Mouse (Mus musculus): Measurements from ENCODE around the gene Sox5. TPM values are rescaled to one million over a fixed set of nuclear protein-coding genes. Genes with fewer than 3 reads are reported as not detected.

Sox5 gene
- polyA plus RNA-seq, 1 experiment from 2014 or later: 61.5 TPM

DNA sequence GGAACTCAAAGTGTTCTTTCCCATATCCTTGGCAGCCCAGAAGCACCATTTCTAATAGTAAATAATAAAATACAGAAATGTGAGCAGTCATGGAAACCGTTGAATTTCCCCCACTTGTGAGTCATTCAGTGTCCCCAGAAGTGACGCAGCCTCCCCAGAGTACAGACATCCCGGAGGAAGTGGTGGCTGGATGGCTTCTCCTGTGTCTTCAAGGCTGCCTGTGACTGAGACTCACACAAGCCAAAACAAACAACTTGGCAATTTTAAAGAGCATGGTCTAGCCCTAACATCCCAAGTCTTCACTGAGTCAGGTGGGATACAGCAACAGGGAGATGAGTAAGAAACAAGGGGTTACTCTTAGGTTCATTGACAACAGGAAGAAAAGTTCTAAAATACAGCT lies 511.5 kb downstream of the Sox5 start:
- Histone ChIP-seq H3K36me3 (ENCODE audit: control insufficient read depth, insufficient read depth, low read length) (no peaks in the 10 kb centered on the region), H3K27ac (ENCODE audit: low read depth, low read length) (no peak overlapping the region), H3K9me3 (ENCODE audit: control insufficient read depth, low read length) (no peaks in the 10 kb centered on the region), H3K9ac (ENCODE audit: low read length) (no peak overlapping the region), H3K4me3 (ENCODE audit: low read depth, low read length) (no peak overlapping the region), H3K4me2 (ENCODE audit: low read depth, low read length, severe bottlenecking) (no peak overlapping the region), H3K27me3 (ENCODE audit: control insufficient read depth, insufficient read depth, low read length) (no peaks in the 10 kb centered on the region), H3K4me1 (replicated peaks; ENCODE audit: control insufficient read depth, insufficient read depth, low read length) (no peaks in the 10 kb centered on the region; the same call in 1 of the 2 replicates)
- no peak for DNase-seq (ENCODE audit: low spot score)
- ATAC-seq (replicated peaks; ENCODE audit: low FRiP score): no peak
- 91% methylated on average over 3 of the region's 3 CpGs for WGBS

DNA sequence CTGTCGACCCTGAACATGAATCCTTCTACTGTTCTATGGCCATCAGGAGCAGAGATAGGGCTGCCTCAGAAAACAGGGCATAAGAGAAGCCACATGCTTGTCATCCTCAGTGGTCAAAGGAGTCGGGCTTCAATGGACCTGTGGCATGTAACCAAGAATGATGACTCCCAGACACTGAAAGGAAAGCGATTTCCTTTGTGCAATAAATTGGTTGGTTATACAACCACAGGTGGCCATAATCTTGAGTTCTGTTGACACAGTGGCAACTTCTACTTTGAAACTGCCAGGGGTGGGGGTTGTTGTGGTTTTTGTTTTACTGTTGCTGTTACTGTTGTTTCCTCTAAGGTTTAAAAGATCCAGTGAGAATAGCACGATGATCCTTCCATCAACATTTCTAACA lies 512.1 kb downstream of the Sox5 start:
- DNase-seq (ENCODE audit: low spot score) (no peak), ATAC-seq (replicated peaks; ENCODE audit: low FRiP score) (no peak)
- no peaks in the 10 kb centered on the region for H3K27me3 ChIP-seq (ENCODE audit: control insufficient read depth, insufficient read depth, low read length)
- peaks cover 2% of the 10 kb centered on the region for H3K4me1 ChIP-seq (replicated peaks; ENCODE audit: control insufficient read depth, insufficient read depth, low read length)
- 84% methylated on average over 4 of the region's 4 CpGs for WGBS
- H3K4me2 ChIP-seq (ENCODE audit: low read depth, low read length, severe bottlenecking): no peak overlapping the region
- no peak overlapping the region for H3K9ac ChIP-seq (ENCODE audit: low read length)
- no peak overlapping the region for H3K4me3 ChIP-seq (ENCODE audit: low read depth, low read length)
- H3K27ac ChIP-seq (ENCODE audit: low read depth, low read length): no peak overlapping the region
- H3K36me3 ChIP-seq (ENCODE audit: control insufficient read depth, insufficient read depth, low read length): no peaks in the 10 kb centered on the region
- H3K9me3 ChIP-seq (ENCODE audit: control insufficient read depth, low read length): no peaks in the 10 kb centered on the region

DNA sequence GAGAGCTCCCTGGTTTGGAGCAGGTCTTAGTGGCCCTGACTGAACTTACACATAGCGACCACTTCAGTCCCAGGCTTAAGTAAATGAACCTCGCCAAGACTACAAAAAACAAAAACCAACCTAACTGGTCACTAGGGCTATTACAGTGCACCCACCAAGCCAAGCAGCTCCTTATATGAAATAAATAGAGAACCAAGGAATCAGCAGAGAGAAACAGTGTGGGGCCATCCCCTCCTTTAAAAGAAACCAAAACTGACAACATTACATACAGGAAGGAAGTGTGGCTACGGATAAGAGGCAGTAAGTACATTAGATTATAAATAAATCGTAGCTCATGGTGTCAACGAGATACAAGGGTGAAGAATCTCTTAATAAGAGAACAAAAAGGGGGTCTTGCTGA lies 516.0 kb downstream of the Sox5 start:
- H3K27me3 ChIP-seq (ENCODE audit: control insufficient read depth, insufficient read depth, low read length): no peaks in the 10 kb centered on the region
- H3K9ac ChIP-seq (ENCODE audit: low read length): no peak overlapping the region
- no peak overlapping the region for H3K27ac ChIP-seq (ENCODE audit: low read depth, low read length)
- H3K36me3 ChIP-seq (ENCODE audit: control insufficient read depth, insufficient read depth, low read length): no peaks in the 10 kb centered on the region
- DNase-seq (ENCODE audit: low spot score) (no peak), ATAC-seq (replicated peaks; ENCODE audit: low FRiP score) (no peak)
- H3K4me1 ChIP-seq (replicated peaks; ENCODE audit: control insufficient read depth, insufficient read depth, low read length): peaks cover 8% of the 10 kb centered on the region
- H3K4me2 ChIP-seq (ENCODE audit: low read depth, low read length, severe bottlenecking): no peak overlapping the region
- H3K9me3 ChIP-seq (ENCODE audit: control insufficient read depth, low read length): no peaks in the 10 kb centered on the region
- no peak overlapping the region for H3K4me3 ChIP-seq (ENCODE audit: low read depth, low read length)
- 93% methylated on average over 5 of the region's 5 CpGs for WGBS

DNA sequence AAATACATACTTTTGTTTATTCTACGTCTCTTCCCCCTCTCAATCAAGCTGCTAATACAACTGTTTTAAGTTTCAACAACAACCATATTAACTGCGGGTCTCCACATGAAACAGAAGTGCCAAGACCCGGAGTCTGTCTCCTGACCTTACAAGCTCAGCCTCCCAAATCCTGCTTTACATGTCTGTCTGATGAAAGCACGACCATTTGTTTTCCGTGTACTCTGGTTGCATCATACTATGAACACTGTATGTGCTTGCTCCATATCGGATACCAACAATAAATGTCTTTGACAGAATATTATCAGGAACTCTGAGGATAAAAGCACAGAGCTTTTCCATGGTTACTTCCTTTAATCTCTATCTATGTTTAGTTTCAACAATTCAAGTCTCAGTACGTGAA lies 516.8 kb downstream of the Sox5 start:
- WGBS: 83% methylated on average over 7 of the region's 7 CpGs
- ATAC-seq (replicated peaks; ENCODE audit: low FRiP score): no peak
- DNase-seq (ENCODE audit: low spot score): no peak
- H3K9ac ChIP-seq (ENCODE audit: low read length): no peak overlapping the region
- peaks cover 8% of the 10 kb centered on the region for H3K4me1 ChIP-seq (replicated peaks; ENCODE audit: control insufficient read depth, insufficient read depth, low read length)
- no peak overlapping the region for H3K4me2 ChIP-seq (ENCODE audit: low read depth, low read length, severe bottlenecking)
- no peaks in the 10 kb centered on the region for H3K27me3 ChIP-seq (ENCODE audit: control insufficient read depth, insufficient read depth, low read length)
- no peaks in the 10 kb centered on the region for H3K36me3 ChIP-seq (ENCODE audit: control insufficient read depth, insufficient read depth, low read length)
- no peak overlapping the region for H3K4me3 ChIP-seq (ENCODE audit: low read depth, low read length)
- H3K27ac ChIP-seq (ENCODE audit: low read depth, low read length): no peak overlapping the region
- H3K9me3 ChIP-seq (ENCODE audit: control insufficient read depth, low read length): no peaks in the 10 kb centered on the region

DNA sequence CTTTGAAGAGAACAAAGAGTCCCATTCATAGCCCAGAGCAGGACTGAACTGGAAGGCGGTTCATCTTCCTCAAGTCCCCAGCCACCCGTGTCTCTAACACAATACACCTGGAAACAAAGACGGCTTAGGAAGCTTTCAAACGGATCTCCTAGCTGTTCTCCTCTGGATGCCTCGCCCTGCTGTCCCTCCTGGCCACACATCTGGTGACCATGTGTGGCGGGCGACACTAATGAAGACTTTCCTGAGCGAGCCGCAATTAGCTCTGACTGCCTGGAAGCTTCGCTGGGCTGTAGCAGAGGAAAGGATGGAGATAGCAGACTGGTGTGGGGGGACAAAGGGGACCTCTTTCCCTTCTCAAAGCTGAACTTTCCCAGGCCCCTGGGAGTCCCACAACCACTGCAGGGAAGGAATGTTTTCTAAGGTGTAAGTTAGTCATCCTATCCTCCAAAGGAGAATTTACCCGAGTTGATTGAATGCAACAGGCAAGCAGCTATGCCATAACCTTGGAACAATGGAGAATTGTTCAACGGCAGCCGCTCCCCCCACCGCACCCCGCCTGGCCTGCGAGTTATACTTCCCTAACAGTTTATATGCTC lies 517.4 kb downstream of the Sox5 start:
- H3K9me3 ChIP-seq (ENCODE audit: control insufficient read depth, low read length): no peaks in the 10 kb centered on the region
- H3K4me2 ChIP-seq (ENCODE audit: low read depth, low read length, severe bottlenecking): 0 out of 2 replicates have a peak overlapping the region, but pooled peaks have one; percentile 8
- H3K27ac ChIP-seq (ENCODE audit: low read depth, low read length): 0 out of 2 replicates have a peak overlapping the region, but pooled peaks have one; percentile 15
- no peaks in the 10 kb centered on the region for H3K27me3 ChIP-seq (ENCODE audit: control insufficient read depth, insufficient read depth, low read length)
- DNase-seq (ENCODE audit: low spot score) (peak; percentile 70), ATAC-seq (replicated peaks; ENCODE audit: low FRiP score) (no peak)
- 26% methylated on average over 16 of the region's 16 CpGs for WGBS
- peak overlapping the region; percentile 29; the same call in 1 of the 2 replicates for H3K9ac ChIP-seq (ENCODE audit: low read length)
- H3K4me3 ChIP-seq (ENCODE audit: low read depth, low read length): no peak overlapping the region
- H3K36me3 ChIP-seq (ENCODE audit: control insufficient read depth, insufficient read depth, low read length): no peaks in the 10 kb centered on the region
- H3K4me1 ChIP-seq (replicated peaks; ENCODE audit: control insufficient read depth, insufficient read depth, low read length): peaks cover 8% of the 10 kb centered on the region

DNA sequence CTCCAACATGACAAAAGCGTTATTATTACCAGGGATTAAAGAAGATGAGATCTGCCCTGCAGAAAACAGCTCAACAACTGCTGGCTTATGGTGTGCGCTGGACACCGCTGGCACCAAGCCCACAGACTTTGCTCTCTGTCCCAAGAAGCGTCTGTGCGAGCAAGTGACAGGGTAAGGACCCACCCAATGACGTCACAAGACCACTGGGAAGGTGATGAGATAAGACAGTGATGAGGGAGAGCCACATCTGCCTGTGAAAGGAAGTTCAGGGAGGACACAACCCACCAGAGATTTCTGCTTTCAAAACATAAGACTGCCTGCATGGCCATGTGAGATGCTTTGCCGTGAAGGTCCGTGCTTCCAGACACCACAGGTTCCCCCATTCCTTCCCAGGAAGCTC lies 525.3 kb downstream of the Sox5 start:
- 77% methylated on average over 8 of the region's 8 CpGs for WGBS
- Histone ChIP-seq H3K27ac (ENCODE audit: low read depth, low read length) (no peak overlapping the region), H3K9ac (ENCODE audit: low read length) (no peak overlapping the region), H3K27me3 (ENCODE audit: control insufficient read depth, insufficient read depth, low read length) (no peaks in the 10 kb centered on the region), H3K4me2 (ENCODE audit: low read depth, low read length, severe bottlenecking) (no peak overlapping the region), H3K36me3 (ENCODE audit: control insufficient read depth, insufficient read depth, low read length) (no peaks in the 10 kb centered on the region), H3K4me1 (replicated peaks; ENCODE audit: control insufficient read depth, insufficient read depth, low read length) (peaks cover 13% of the 10 kb centered on the region), H3K4me3 (ENCODE audit: low read depth, low read length) (no peak overlapping the region), H3K9me3 (ENCODE audit: control insufficient read depth, low read length) (no peaks in the 10 kb centered on the region)
- DNase-seq (ENCODE audit: low spot score) (no peak), ATAC-seq (replicated peaks; ENCODE audit: low FRiP score) (no peak)

DNA sequence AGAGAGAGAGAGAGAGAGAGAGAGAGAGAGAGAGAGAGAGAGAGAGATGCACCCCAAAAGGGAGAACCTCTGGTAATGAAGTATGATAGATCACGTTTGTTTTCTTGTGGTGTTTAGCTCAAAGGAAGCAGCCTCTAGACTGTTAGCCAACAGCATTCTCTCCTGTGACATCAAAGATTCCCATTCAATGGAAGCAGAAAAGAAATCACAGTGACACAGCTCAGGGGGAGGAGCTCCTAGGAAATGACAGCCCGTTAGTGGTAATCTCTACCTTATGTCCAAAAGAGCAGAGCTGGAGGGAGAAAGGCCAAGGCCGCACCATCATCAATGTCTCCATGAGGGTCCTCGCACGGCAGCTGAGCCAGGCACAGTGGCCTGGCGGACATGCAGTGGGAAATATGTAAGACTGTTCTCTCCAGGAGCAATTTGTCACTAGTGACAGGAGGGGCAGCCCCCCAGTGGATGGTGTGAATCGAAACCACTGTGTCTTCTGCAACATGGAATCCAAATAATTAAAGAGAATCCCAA lies 529.5 kb downstream of the Sox5 start:
- H3K27ac ChIP-seq (ENCODE audit: low read depth, low read length): peak overlapping the region; percentile 76
- ATAC-seq (replicated peaks; ENCODE audit: low FRiP score) (peak; percentile 48), DNase-seq (ENCODE audit: low spot score) (peak; percentile 59)
- H3K9ac ChIP-seq (ENCODE audit: low read length): no peak overlapping the region
- H3K4me3 ChIP-seq (ENCODE audit: low read depth, low read length): no peak overlapping the region
- peaks cover 17% of the 10 kb centered on the region for H3K4me1 ChIP-seq (replicated peaks; ENCODE audit: control insufficient read depth, insufficient read depth, low read length)
- H3K4me2 ChIP-seq (ENCODE audit: low read depth, low read length, severe bottlenecking): peak overlapping the region; percentile 18; the same call in 1 of the 2 replicates
- H3K36me3 ChIP-seq (ENCODE audit: control insufficient read depth, insufficient read depth, low read length): no peaks in the 10 kb centered on the region
- 24% methylated on average over 7 of the region's 7 CpGs for WGBS
- H3K27me3 ChIP-seq (ENCODE audit: control insufficient read depth, insufficient read depth, low read length): no peaks in the 10 kb centered on the region
- H3K9me3 ChIP-seq (ENCODE audit: control insufficient read depth, low read length): no peaks in the 10 kb centered on the region

DNA sequence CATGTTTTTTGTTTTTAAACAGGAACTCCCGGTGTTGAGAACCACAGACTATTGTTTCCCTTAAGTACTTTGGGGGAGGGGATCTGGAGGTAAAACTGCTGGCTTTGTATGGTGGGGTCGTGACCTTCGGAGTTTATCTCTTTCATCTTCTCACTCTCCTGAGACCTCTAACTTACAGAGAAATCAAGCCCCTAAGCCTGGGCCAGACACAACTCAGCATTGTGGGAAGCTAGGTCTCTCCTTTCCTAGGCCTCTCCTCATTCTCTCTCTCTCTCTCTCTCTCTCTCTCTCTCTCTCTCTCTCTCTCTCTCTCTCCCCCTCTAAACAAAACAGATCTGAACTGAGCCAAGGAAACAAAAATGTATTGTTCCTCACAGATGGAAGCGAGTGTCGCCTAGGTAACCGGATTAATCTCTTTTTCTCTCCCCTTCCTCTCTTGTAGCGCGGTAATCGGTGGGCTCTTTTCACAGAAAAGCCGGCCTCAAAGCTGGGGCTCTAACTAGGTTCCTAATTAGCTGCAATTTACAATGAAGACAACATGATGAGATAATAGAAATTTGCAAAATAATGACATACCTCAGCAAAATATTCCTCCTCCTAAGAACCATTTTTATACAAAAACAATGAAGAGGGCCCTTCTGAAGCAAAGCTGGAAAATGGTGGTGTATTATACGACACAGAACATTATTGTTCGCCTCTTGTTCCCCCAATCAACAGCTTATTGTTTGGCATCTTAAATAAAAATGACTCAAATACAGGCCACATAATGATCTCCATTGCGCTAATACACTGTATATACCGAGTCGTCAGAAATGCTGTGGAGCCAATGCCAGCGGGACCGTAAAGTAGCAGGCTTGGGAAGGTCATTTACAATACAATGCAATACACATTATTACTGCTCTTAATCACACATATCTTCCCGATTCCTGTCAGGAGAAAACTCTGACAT lies 530.3 kb downstream of the Sox5 start:
- peak overlapping the region; percentile 76 for H3K27ac ChIP-seq (ENCODE audit: low read depth, low read length)
- H3K9ac ChIP-seq (ENCODE audit: low read length): no peak overlapping the region
- H3K4me3 ChIP-seq (ENCODE audit: low read depth, low read length): no peak overlapping the region
- peak; percentile 79 for DNase-seq (ENCODE audit: low spot score)
- peaks cover 17% of the 10 kb centered on the region for H3K4me1 ChIP-seq (replicated peaks; ENCODE audit: control insufficient read depth, insufficient read depth, low read length)
- no peaks in the 10 kb centered on the region for H3K9me3 ChIP-seq (ENCODE audit: control insufficient read depth, low read length)
- no peaks in the 10 kb centered on the region for H3K36me3 ChIP-seq (ENCODE audit: control insufficient read depth, insufficient read depth, low read length)
- WGBS: 4% methylated on average over 18 of the region's 18 CpGs
- H3K4me2 ChIP-seq (ENCODE audit: low read depth, low read length, severe bottlenecking): peak overlapping the region; percentile 18; the same call in 1 of the 2 replicates
- ATAC-seq (replicated peaks; ENCODE audit: low FRiP score): peak; percentile 90
- no peaks in the 10 kb centered on the region for H3K27me3 ChIP-seq (ENCODE audit: control insufficient read depth, insufficient read depth, low read length)

Measured in forebrain, embryonic 11.5 days (tissue).